ENCODE assay signal across 9 mouse cellular contexts in genomic region chr15:98635291-98635841, GRCm38 (mm10). TPM values are rescaled to one million over a fixed set of nuclear protein-coding genes. Genes with fewer than 3 reads are reported as not detected.
DNase-seq lines count a peak whose midpoint lies in the region; ATAC-seq and TF ChIP-seq lines count a peak whose summit lies in the region.
"Had no signal": no experiment of that assay in that cellular context is flagged by ENCODE, and none has a peak within 500 bp of the region (broad histone marks: within the 10 kb centered on the region; RNA-seq: fewer than 3 reads in every experiment).

No protein-coding gene starts in this region.

- ATAC-seq in intestine, embryonic 16.5 days, result no peak
- ATAC-seq in neural tube, embryonic 14.5 days (ENCODE audit: low read depth), result peak; percentile 1; the same call in 1 of the 2 replicates

- WGBS in spleen, adult 2 months, result 7% methylated on average over 21 of the region's 21 CpGs
- 7% methylated on average over 21 of the region's 21 CpGs for WGBS in intestine, embryonic 16.5 days
- WGBS in neural tube, embryonic 14.5 days, result under 1% methylated on average over 21 of the region's 21 CpGs

- H3K9ac ChIP-seq in intestine, embryonic 16.5 days (ENCODE audit: low read depth, low read length), result peak overlapping the region; percentile 83
- peak overlapping the region; percentile 78 for H3K9ac ChIP-seq in neural tube, embryonic 14.5 days (replicated peaks; ENCODE audit: low read depth, low read length)

- DNase-seq in cerebellum, postnatal 10 days, result peak; percentile 66 to 73
- DNase-seq in cerebellum, adult 11-12 months, result no peak
- no peak for DNase-seq in spleen, adult 2 months (ENCODE audit: low read depth in 1 of 2, low spot score in 2 of 2)
- DNase-seq in spleen, postnatal 10 days (ENCODE audit: low spot score in 2 of 2), result no peak
- DNase-seq in right cerebral cortex, adult 18-20 months, result no peak
- no peak for DNase-seq in left cerebral cortex, adult 18-20 months (ENCODE audit: low spot score in 2 of 2)

- peaks cover 27% of the 10 kb centered on the region for H3K27me3 ChIP-seq in spleen, adult 2 months (ENCODE audit: control insufficient read depth, insufficient read depth, low read length)
- H3K27me3 ChIP-seq in intestine, embryonic 16.5 days (replicated peaks; ENCODE audit: control insufficient read depth, insufficient read depth, low read length), result peaks cover 3% of the 10 kb centered on the region; the same call in 1 of the 2 replicates
- H3K27me3 ChIP-seq in neural tube, embryonic 14.5 days (ENCODE audit: control insufficient read depth, insufficient read depth, low read length), result no peaks in the 10 kb centered on the region

- H3K27ac ChIP-seq in spleen, adult 2 months (ENCODE audit: insufficient read depth, low read length), result no peak overlapping the region
- H3K27ac ChIP-seq in intestine, embryonic 16.5 days (ENCODE audit: low read length), result peak overlapping the region; percentile 84; the same call in 1 of the 2 replicates
- H3K27ac ChIP-seq in neural tube, embryonic 14.5 days (ENCODE audit: low read depth, low read length), result peak overlapping the region; percentile 95

- peak overlapping the region; percentile 31; the same call in 1 of the 2 replicates for H3K4me3 ChIP-seq in spleen, adult 2 months (ENCODE audit: extremely low read depth, insufficient read depth, insufficient read length)
- peak overlapping the region; percentile 83 for H3K4me3 ChIP-seq in intestine, embryonic 16.5 days (ENCODE audit: low read length)
- peak overlapping the region; percentile 69 for H3K4me3 ChIP-seq in neural tube, embryonic 14.5 days (ENCODE audit: low read depth, low read length)

- no peak for TF ChIP-seq CTCF in spleen, adult 2 months (IDR thresholded peaks at IDR 0.05; ENCODE audit: extremely low read depth, insufficient read depth, insufficient read length, insufficient replicate concordance)

- no peaks in the 10 kb centered on the region for H3K36me3 ChIP-seq in spleen, adult 2 months (ENCODE audit: control insufficient read depth, insufficient read depth, low read length)
- H3K36me3 ChIP-seq in intestine, embryonic 16.5 days (ENCODE audit: control insufficient read depth, insufficient read depth, low read length), result no peaks in the 10 kb centered on the region
- peaks cover 9% of the 10 kb centered on the region; the same call in 1 of the 2 replicates for H3K36me3 ChIP-seq in neural tube, embryonic 14.5 days (ENCODE audit: control insufficient read depth, insufficient read depth, low read length)

- TF ChIP-seq POLR2A in spleen, adult 2 months (IDR thresholded peaks at IDR 0.05; ENCODE audit: low read depth, low read length), result no peak

- peaks cover 9% of the 10 kb centered on the region for H3K4me1 ChIP-seq in spleen, adult 2 months (ENCODE audit: control insufficient read depth, insufficient read depth, insufficient read length)
- peaks cover 36% of the 10 kb centered on the region for H3K4me1 ChIP-seq in intestine, embryonic 16.5 days (ENCODE audit: control insufficient read depth, insufficient read depth, low read length)
- peaks cover 40% of the 10 kb centered on the region for H3K4me1 ChIP-seq in neural tube, embryonic 14.5 days (ENCODE audit: control insufficient read depth, insufficient read depth, low read length)

- no peaks in the 10 kb centered on the region for H3K9me3 ChIP-seq in intestine, embryonic 16.5 days (ENCODE audit: control insufficient read depth, low read length)
- no peaks in the 10 kb centered on the region for H3K9me3 ChIP-seq in neural tube, embryonic 14.5 days (ENCODE audit: control insufficient read depth, low read length)

- peak overlapping the region; percentile 98 for H3K4me2 ChIP-seq in intestine, embryonic 16.5 days (ENCODE audit: low read depth, low read length)
- H3K4me2 ChIP-seq in neural tube, embryonic 14.5 days (ENCODE audit: low read depth, low read length), result peak overlapping the region; percentile 84

RNA-seq across cellular contexts. Expression of gene Cacnb3, which starts 4.7 kb away (rescaled TPM):
- 22.4 and 31.0 TPM in 2 replicates for polyA plus RNA-seq in spleen, adult 2 months (2012; rRNA removed)
- 20.3 and 22.8 TPM in 2 replicates for polyA plus RNA-seq in intestine, embryonic 16.5 days (2015; fragmentation: Nextera tagmentation; extraction: Ambion mirVana)
- polyA plus RNA-seq in neural tube, embryonic 14.5 days (2014; fragmentation: Nextera tagmentation; extraction: Ambion mirVana), result 84.9 and 101 TPM in 2 replicates
- total RNA-seq in left cerebral cortex, adult 18-20 months (2021), result 100 to 1,000 TPM; 267 to 278 TPM
- total RNA-seq: hematopoietic stem cell, adult 5-6 weeks had no signal

RNA-seq across cellular contexts. Expression of gene Adcy6, which starts 25.5 kb away (rescaled TPM):
- 23.2 and 24.2 TPM in 2 replicates for polyA plus RNA-seq in spleen, adult 2 months (2012; rRNA removed)
- polyA plus RNA-seq in intestine, embryonic 16.5 days (2015; fragmentation: Nextera tagmentation; extraction: Ambion mirVana), result 17.1 and 18.8 TPM in 2 replicates
- polyA plus RNA-seq in neural tube, embryonic 14.5 days (2014; fragmentation: Nextera tagmentation; extraction: Ambion mirVana), result 10.2 and 11.6 TPM in 2 replicates
- total RNA-seq in left cerebral cortex, adult 18-20 months (2021), result 10 to 100 TPM; 45.8 to 49.7 TPM

RNA-seq across cellular contexts. Expression of gene Ddx23, which starts 27.3 kb away (rescaled TPM):
- polyA plus RNA-seq in spleen, adult 2 months (2012; rRNA removed), result 31.5 and 31.8 TPM in 2 replicates
- polyA plus RNA-seq in intestine, embryonic 16.5 days (2015; fragmentation: Nextera tagmentation; extraction: Ambion mirVana), result 15.6 and 17.6 TPM in 2 replicates
- polyA plus RNA-seq in neural tube, embryonic 14.5 days (2014; fragmentation: Nextera tagmentation; extraction: Ambion mirVana), result 17.9 and 24.9 TPM in 2 replicates
- total RNA-seq in left cerebral cortex, adult 18-20 months (2021), result 10 to 100 TPM; 86.9 to 90.6 TPM

RNA-seq across cellular contexts. Expression of gene Rnd1, which starts 41.9 kb away (rescaled TPM):
- polyA plus RNA-seq in spleen, adult 2 months (2012; rRNA removed), result 3.4 and 4.4 TPM in 2 replicates
- 0.95 and 1.1 TPM in 2 replicates for polyA plus RNA-seq in intestine, embryonic 16.5 days (2015; fragmentation: Nextera tagmentation; extraction: Ambion mirVana)
- polyA plus RNA-seq in neural tube, embryonic 14.5 days (2014; fragmentation: Nextera tagmentation; extraction: Ambion mirVana), result 4.7 and 7.3 TPM in 2 replicates
- 10 to 100 TPM; 24.4 to 30.7 TPM for total RNA-seq in left cerebral cortex, adult 18-20 months (2021)

Comparison
In these comparisons a context has a peak if more than half of its experiments do, and no peak if none do; other contexts are left out.
1. DNase-seq: peak in cerebellum, postnatal 10 days (2 of 2); none in cerebellum, adult 11-12 months (single experiment), spleen, adult 2 months (0 of 2), spleen, postnatal 10 days (0 of 2), right cerebral cortex, adult 18-20 months (single experiment) and left cerebral cortex, adult 18-20 months (0 of 2).
2. H3K4me3 ChIP-seq: peak in every context shown above with its lines; median percentile 83 in intestine, embryonic 16.5 days; 69 in neural tube, embryonic 14.5 days; 31 in spleen, adult 2 months.